Mouse (Mus musculus) stomach, postnatal 0 days (tissue): ENCODE results near the gene Dnase1l1.

Experiments used
- CTCF ChIP-seq: IDR thresholded peaks from 2 replicates; pipeline ENCODE4 v1.5.1; 2016; ENCODE audit warnings: antibody characterized with exemption, low read depth, mild to moderate bottlenecking, moderate library complexity
- EP300 ChIP-seq: optimal IDR thresholded peaks from 2 replicates; pipeline ENCODE3; 2016; ENCODE audit warnings: antibody characterized with exemption

DNA sequence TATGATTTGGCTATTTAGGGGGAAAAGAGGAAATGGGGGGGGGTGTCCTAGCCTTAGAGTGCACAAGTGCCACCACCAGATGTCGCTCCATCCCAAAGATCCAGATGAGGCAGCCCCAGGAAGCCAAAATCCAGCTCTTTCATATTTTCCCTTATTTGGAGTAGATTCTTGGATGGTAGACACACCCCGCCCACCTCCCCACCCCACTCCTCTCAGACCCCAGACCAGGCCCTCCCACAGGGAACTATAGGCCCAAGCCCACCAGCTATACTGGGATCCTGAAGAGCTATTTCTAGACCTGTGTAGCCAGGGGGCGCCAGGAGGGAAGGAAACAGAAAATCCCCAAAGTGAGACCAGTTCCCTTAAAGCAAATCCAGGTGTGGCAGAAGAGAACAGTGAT is 33.5 kb downstream of the Dnase1l1 start:
- TF ChIP-seq CTCF (peak; percentile 74), EP300 (no peak)
